Mouse (Mus musculus): ENCODE results near the gene Tm4sf1.

Tm4sf1 gene

GRCm38 (mm10) chr3:57287854-57288720 is 13.7 kb downstream of the Tm4sf1 start:
- in situ Hi-C loops (cut with MboI, MseI), result no loop called here

GRCm38 (mm10) chr3:57287438-57287837 is 14.3 kb downstream of the Tm4sf1 start:
- in situ Hi-C loops (cut with MboI, MseI), result no loop called here

- in situ Hi-C loops (cut with MboI, MseI), result no loop called here
Observed at GRCm38 (mm10) chr3:57278225-57278624, 23.6 kb downstream of the Tm4sf1 start.

GRCm38 (mm10) chr3:57277453-57277852 is 24.3 kb downstream of the Tm4sf1 start:
- in situ Hi-C loops (cut with MboI, MseI), result no loop called here

GRCm38 (mm10) chr3:57276821-57277220 is 25.0 kb downstream of the Tm4sf1 start:
- in situ Hi-C loops (cut with MboI, MseI), result no loop called here

- in situ Hi-C loops (cut with MboI, MseI), result no loop called here
Observed at GRCm38 (mm10) chr3:57268994-57269393, 32.8 kb downstream of the Tm4sf1 start.

GRCm38 (mm10) chr3:57267559-57268173 is 34.1 kb downstream of the Tm4sf1 start:
- in situ Hi-C loops (cut with MboI, MseI), result no loop called here

- in situ Hi-C loops (cut with MboI, MseI), result no loop called here
Observed at GRCm38 (mm10) chr3:57253041-57253440, 48.7 kb downstream of the Tm4sf1 start.

- in situ Hi-C loops (cut with MboI, MseI), result no loop called here
Observed at GRCm38 (mm10) chr3:57252551-57252950, 49.2 kb downstream of the Tm4sf1 start.

- in situ Hi-C loops (cut with MboI, MseI), result no loop called here
Observed at GRCm38 (mm10) chr3:57245242-57245641, 56.5 kb downstream of the Tm4sf1 start.
